Mouse (Mus musculus) testis, adult 2 months (tissue): ENCODE results near the gene Tpm1. TPM values are rescaled to one million over a fixed set of nuclear protein-coding genes. Genes with fewer than 3 reads are reported as not detected.

Experiments
- H3K27ac ChIP-seq: fragments of 200-500 bp; 2 replicates; pipeline ENCODE4 v1.5.1; 2012; ENCODE audit warnings: low read depth, low read length; ENCODE audit not compliant: control insufficient read depth, insufficient read depth
- H3K27me3 ChIP-seq: fragments of 200-500 bp; 2 replicates; pipeline ENCODE4 v1.6.1; 2012; ENCODE audit warnings: mild to moderate bottlenecking, low read length, moderate library complexity; ENCODE audit not compliant: control insufficient read depth, insufficient read depth
- H3K36me3 ChIP-seq: fragments of 200-500 bp; 2 replicates; pipeline ENCODE4 v1.6.1; 2012; ENCODE audit warnings: mild to moderate bottlenecking, low read length; ENCODE audit not compliant: control insufficient read depth, insufficient read depth
- H3K4me1 ChIP-seq: fragments of 200-500 bp; 2 replicates; pipeline ENCODE4 v1.6.1; 2012; ENCODE audit warnings: low read length; ENCODE audit not compliant: control insufficient read depth, insufficient read depth
- H3K4me3 ChIP-seq: fragments of 200-500 bp; 2 replicates; pipeline ENCODE4 v1.5.1; 2012; ENCODE audit warnings: low read depth, mild to moderate bottlenecking, low read length, moderate library complexity, mixed read lengths; ENCODE audit not compliant: control insufficient read depth
- CTCF ChIP-seq: fragments of 200-500 bp; IDR thresholded peaks from 2 replicates; pipeline ENCODE4 v1.5.1; 2012; ENCODE audit warnings: low read depth, mild to moderate bottlenecking, inconsistent platforms, low read length, moderate library complexity; ENCODE audit not compliant: control insufficient read depth, insufficient read depth, insufficient replicate concordance
- POLR2A ChIP-seq: fragments of 200-500 bp; IDR thresholded peaks from 2 replicates; pipeline ENCODE4 v1.6.1; 2012; ENCODE audit warnings: low read depth, mild to moderate bottlenecking, inconsistent platforms, low read length, moderate library complexity; ENCODE audit not compliant: control insufficient read depth
- polyA plus RNA-seq: library from polyadenylated mRNA; depleted of rRNA; stranded (reverse); fragments of >200 nt; gene quantifications from 2 replicates; pipeline ENCODE4 v1.2.3, GENCODE M21; 2012

The Tpm1 gene
- polyA plus RNA-seq, 1 experiment, result 17.0 TPM

DNA sequence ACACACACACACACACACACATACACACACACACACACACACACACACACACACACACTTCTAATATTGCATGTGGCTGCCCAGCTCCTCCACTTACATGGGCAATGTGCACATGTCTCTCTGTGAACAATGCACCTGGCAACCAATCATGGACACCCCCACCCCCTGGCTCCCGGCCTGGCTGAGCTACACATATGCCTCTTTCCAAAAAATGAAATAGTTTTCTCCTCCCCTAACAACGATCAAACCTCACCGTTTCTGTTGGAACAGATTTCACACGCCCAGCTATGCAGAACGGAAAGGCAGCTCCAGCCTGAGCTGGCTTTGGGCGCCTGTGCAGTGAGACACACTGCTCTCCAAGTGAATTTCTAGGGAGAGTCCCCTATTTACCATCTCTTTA, 9.2 kb upstream of the Tpm1 start:
- H3K27ac ChIP-seq, result no peak overlapping the region
- H3K4me3 ChIP-seq, result no peak overlapping the region
- H3K27me3 ChIP-seq, result no peaks in the 10 kb centered on the region
- H3K36me3 ChIP-seq, result no peaks in the 10 kb centered on the region
- H3K4me1 ChIP-seq, result no peaks in the 10 kb centered on the region
- no peak for TF ChIP-seq POLR2A
- TF ChIP-seq CTCF, result no peak

DNA sequence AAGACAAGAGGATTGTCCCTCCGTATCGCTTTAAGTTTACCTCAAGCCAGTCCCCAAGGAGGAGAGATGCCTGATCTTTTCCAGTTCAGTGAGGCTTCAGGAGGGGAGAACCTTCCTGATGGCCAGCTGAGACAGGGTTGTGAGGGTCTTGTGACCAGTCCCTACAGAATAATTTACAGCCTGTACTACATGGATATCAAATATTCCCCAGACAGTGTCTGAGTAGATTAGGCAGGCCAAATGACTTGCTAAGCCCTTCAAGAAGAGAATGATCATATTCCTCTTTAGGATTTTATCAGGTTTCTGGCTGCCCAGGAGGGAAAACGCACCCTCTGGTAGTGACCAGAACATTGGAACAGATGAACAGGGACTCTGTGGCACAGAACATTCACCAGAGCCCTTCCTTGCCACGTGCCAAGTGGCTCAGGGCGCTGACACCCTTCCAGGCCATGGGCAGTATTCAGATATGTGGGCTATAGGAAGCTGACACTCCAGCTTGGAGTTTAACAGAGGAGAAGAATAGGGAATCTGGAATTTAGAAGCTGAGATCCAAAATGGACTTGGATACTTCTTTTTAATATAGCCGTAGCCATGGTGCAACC, 1.6 kb upstream of the Tpm1 start:
- Histone ChIP-seq H3K4me1 (peaks cover 14% of the 10 kb centered on the region), H3K36me3 (no peaks in the 10 kb centered on the region), H3K4me3 (no peak overlapping the region), H3K27ac (no peak overlapping the region), H3K27me3 (no peaks in the 10 kb centered on the region; the same call in 1 of the 2 replicates)
- TF ChIP-seq CTCF, result no peak
- no peak for TF ChIP-seq POLR2A

GRCm38 (mm10) chr9:67049836-67050235, 630 bp upstream of the Tpm1 start:
- H3K4me1 ChIP-seq, result peaks cover 14% of the 10 kb centered on the region
- no peaks in the 10 kb centered on the region for H3K36me3 ChIP-seq
- H3K4me3 ChIP-seq, result peak overlapping the region; percentile 1
- H3K27me3 ChIP-seq, result no peaks in the 10 kb centered on the region; the same call in 1 of the 2 replicates
- H3K27ac ChIP-seq, result peak overlapping the region; percentile 16; the same call in 1 of the 2 replicates
- TF ChIP-seq CTCF, result no peak
- TF ChIP-seq POLR2A, result no peak

GRCm38 (mm10) chr9:67048483-67049085, 622 bp downstream of the Tpm1 start:
- TF ChIP-seq CTCF, result no peak
- TF ChIP-seq POLR2A, result no peak
- Histone ChIP-seq H3K27me3 (no peaks in the 10 kb centered on the region; the same call in 1 of the 2 replicates), H3K36me3 (no peaks in the 10 kb centered on the region), H3K4me1 (peaks cover 14% of the 10 kb centered on the region), H3K4me3 (peak overlapping the region; percentile 79), H3K27ac (no peak overlapping the region; the same call in 1 of the 2 replicates)

DNA sequence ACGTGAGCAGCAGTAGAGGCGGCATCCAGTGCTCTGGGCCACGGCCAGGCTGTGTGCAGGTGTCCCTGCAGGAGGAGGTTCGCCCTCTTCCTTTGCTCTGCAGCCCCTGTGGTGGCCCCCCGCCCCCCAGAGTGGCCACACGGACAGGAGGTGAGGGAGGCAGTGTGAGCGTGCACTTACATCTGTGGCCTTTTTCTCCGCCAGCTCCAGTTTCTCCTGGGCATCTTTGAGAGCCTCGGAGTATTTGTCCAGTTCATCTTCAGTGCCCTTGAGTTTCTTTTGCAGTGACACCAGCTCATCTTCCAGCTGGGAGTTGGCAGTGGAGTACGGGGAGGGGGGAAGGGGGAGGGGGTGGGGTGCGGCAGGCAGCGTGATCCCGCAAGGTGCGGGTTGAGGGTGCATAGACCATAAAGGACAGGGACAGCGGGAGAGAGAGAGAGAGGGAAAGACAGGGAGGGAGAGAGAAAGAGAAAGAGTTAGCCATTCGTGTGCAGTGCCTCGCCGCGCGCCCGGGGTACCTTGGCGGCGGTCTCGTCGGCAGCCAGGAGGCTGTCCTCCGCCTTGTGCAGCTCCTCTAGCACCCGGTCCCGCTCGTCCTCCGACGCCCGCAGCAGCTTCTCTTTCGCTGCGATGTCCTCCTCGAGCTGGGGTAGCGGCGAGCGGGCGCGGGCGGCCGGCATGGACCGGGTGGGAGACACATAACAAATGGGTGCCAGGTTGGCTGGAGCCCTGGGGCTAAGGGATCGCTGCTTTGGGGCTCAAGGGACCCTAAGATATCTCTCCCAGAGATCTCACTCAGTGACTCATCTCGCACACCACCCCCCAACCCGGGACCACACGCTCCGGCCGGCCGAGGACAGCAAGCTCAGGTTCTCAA, 1.4 kb downstream of the Tpm1 start:
- Histone ChIP-seq H3K4me3 (peak overlapping the region; percentile 79), H3K27ac (no peak overlapping the region), H3K4me1 (peaks cover 15% of the 10 kb centered on the region), H3K36me3 (no peaks in the 10 kb centered on the region), H3K27me3 (no peaks in the 10 kb centered on the region; the same call in 1 of the 2 replicates)
- no peak for TF ChIP-seq POLR2A
- TF ChIP-seq CTCF, result no peak

GRCm38 (mm10) chr9:67046881-67047605, 2.2 kb downstream of the Tpm1 start:
- no peak for TF ChIP-seq POLR2A
- TF ChIP-seq CTCF, result no peak
- no peaks in the 10 kb centered on the region for H3K36me3 ChIP-seq
- H3K4me1 ChIP-seq, result peaks cover 15% of the 10 kb centered on the region
- H3K27ac ChIP-seq, result no peak overlapping the region
- H3K27me3 ChIP-seq, result no peaks in the 10 kb centered on the region; the same call in 1 of the 2 replicates
- peak overlapping the region; percentile 40 for H3K4me3 ChIP-seq
